Mouse (Mus musculus) layer of hippocampus, adult 8-10 months (tissue): ENCODE measurements around the gene Ppm1l. TPM values are rescaled to one million over a fixed set of nuclear protein-coding genes. Genes with fewer than 3 reads are reported as not detected.

Experiments used
- DNase-seq, 2 experiments: peaks; one replicate each; pipeline ENCODE4 v3.0.0; 2022; ENCODE audit warnings: low spot score in 2 of 2
- total RNA-seq, 4 experiments: library from RNA; stranded (reverse); gene quantifications; 2 replicates each; pipeline ENCODE4 v1.2.4; 2022

The Ppm1l gene
- total RNA-seq, 4 experiments from 2014 or later, result 49.6 to 54.8 (median 52.7) TPM

- DNase-seq, result no peak
These were observed 17.2 kb downstream of the Ppm1l start for GRCm38 (mm10) chr3:69333819-69334218.

GRCm38 (mm10) chr3:69340486-69340885, 23.8 kb downstream of the Ppm1l start:
- DNase-seq, result no peak

- no peak for DNase-seq
These were observed 24.3 kb downstream of the Ppm1l start for GRCm38 (mm10) chr3:69340971-69341370.

- DNase-seq, result no peak
These were observed 24.9 kb downstream of the Ppm1l start for GRCm38 (mm10) chr3:69341514-69341913.

- DNase-seq, result no peak
These were observed 25.7 kb downstream of the Ppm1l start for GRCm38 (mm10) chr3:69342247-69342921.

- no peak for DNase-seq
These were observed 26.5 kb downstream of the Ppm1l start for GRCm38 (mm10) chr3:69343124-69343523.

- DNase-seq, result no peak
These were observed 29.9 kb downstream of the Ppm1l start for GRCm38 (mm10) chr3:69346514-69346913.

- DNase-seq, result no peak
These were observed 31.7 kb downstream of the Ppm1l start for GRCm38 (mm10) chr3:69348197-69348920.

GRCm38 (mm10) chr3:69348921-69349237, 32.2 kb downstream of the Ppm1l start:
- DNase-seq, result no peak

- DNase-seq, result no peak
These were observed 33.3 kb downstream of the Ppm1l start for GRCm38 (mm10) chr3:69349973-69350372.

GRCm38 (mm10) chr3:69352194-69352593, 35.5 kb downstream of the Ppm1l start:
- no peak for DNase-seq

- DNase-seq, result no peak
These were observed 38.0 kb downstream of the Ppm1l start for GRCm38 (mm10) chr3:69354681-69355080.

- no peak for DNase-seq
These were observed 39.5 kb downstream of the Ppm1l start for GRCm38 (mm10) chr3:69356078-69356665.

- no peak for DNase-seq
These were observed 40.1 kb downstream of the Ppm1l start for GRCm38 (mm10) chr3:69356781-69357180.

- DNase-seq, result no peak
These were observed 41.4 kb downstream of the Ppm1l start for GRCm38 (mm10) chr3:69357897-69358619.

GRCm38 (mm10) chr3:69358620-69358964, 41.9 kb downstream of the Ppm1l start:
- no peak for DNase-seq

- DNase-seq, result no peak
These were observed 43.7 kb downstream of the Ppm1l start for GRCm38 (mm10) chr3:69360263-69360895.

- peak in 1 of 2 experiments; percentile 51 for DNase-seq
These were observed 45.1 kb downstream of the Ppm1l start for GRCm38 (mm10) chr3:69361487-69362349.

- DNase-seq, result no peak
These were observed 45.7 kb downstream of the Ppm1l start for GRCm38 (mm10) chr3:69362350-69362790.

- DNase-seq, result no peak
These were observed 46.2 kb downstream of the Ppm1l start for GRCm38 (mm10) chr3:69362906-69363305.

GRCm38 (mm10) chr3:69364151-69364550, 47.5 kb downstream of the Ppm1l start:
- no peak for DNase-seq
